Mouse (Mus musculus) urinary bladder, adult 2 months (tissue): Measurements from ENCODE around the gene Gpr156. TPM values are rescaled to one million over a fixed set of nuclear protein-coding genes. Genes with fewer than 3 reads are reported as not detected.
"Not testable (repeated sequence)": the region's sequence is repeated elsewhere in the genome, so short reads cannot be mapped to it uniquely, and the experiment has no call there.

ENCODE experiments used
- DNase-seq: peaks from one replicate; pipeline ENCODE4 v3.0.0; 2022; ENCODE audit warnings: low spot score
- polyA plus RNA-seq: library from polyadenylated mRNA; depleted of rRNA; stranded (reverse); fragments of >200 nt; gene quantifications from 2 replicates; pipeline ENCODE4 v1.2.3, GENCODE M21; 2012

Gene Gpr156
- polyA plus RNA-seq, 1 experiment, result 0.19 TPM

DNA sequence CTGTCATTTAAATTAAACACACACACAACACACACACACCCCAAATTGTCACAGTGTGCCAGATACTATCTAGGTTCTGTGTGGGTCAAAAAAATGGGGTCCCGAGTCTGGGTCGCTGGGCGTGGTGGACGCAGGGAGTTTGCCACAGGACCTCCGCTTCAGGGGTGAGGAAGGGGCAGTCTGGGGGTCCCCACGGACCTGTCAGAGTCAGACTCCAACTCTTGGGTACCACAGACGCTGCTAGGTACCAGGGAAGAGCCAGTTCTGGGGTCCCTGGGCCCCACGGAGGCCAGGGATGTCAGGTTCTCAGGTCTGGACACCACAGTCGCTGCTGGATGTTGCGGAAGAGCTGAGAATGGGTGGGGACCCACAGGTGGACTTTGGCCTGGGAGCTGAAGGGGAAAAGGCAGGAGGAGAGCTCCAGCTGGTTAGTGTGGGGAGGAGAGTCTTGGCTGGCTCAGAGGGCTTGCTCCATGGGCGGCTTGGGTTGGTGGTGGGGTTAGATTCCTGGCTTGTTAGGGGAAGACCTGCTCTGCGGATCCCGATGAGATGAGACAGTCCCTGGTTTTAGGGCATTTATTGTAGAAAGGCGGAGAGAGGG, 39.9 kb downstream of the Gpr156 start:
- no peak for DNase-seq

- DNase-seq, result no peak
Observed at GRCm38 (mm10) chr16:37956751-37957150, 40.5 kb downstream of the Gpr156 start.

DNA sequence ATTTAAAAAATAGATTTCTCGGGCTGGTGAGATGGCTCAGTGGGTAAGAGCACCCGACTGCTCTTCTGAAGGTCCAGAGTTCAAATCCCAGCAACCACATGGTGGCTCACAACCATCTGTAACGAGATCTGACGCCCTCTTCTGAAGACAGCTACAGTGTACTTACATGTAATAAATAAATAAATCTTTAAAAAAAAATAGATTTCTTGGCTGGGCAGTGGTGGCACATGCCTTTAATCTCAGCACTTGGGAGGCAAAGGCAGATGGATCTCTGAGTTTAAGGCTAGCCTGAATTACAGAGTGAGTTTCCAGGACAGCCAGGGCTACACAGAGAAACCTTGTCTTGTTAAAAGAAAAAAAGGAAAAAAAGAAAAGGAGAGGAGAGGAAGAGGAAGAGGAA, 46.4 kb downstream of the Gpr156 start:
- DNase-seq, result not testable (repeated sequence)

GRCm38 (mm10) chr16:37963331-37964281, 47.3 kb downstream of the Gpr156 start:
- no peak for DNase-seq

DNA sequence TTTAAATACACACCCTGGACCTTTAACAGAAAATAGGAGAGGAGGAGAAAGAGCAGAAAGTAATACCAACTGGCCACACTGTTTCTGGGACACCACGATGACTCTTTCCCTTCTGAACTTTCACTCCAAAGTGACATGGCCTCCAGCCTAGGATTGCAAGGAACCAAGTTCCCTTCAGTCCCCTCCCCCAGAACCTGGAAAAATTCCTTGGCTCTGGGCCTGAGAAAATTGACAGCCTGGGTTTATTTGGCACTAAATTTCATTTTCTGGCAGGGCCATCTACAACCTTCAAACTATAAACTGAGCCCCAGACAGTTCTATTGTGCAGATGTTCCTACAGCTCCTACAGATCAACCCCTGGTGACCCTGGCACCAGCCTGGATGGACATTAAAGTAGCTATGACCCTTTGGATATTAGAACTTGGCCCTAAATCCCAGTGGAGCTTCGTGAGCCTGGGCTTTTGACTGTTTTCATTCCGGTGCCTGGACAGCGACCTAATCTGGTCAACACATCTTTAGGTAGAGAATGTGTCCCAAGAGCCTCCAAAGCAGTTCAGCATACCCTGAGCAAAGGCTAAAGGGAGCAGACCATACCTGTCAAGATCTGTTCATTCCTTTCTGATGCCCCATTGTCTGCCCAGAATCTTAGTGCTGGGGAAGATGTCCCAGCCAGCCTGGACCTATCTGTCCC, 48.2 kb downstream of the Gpr156 start:
- no peak for DNase-seq

DNA sequence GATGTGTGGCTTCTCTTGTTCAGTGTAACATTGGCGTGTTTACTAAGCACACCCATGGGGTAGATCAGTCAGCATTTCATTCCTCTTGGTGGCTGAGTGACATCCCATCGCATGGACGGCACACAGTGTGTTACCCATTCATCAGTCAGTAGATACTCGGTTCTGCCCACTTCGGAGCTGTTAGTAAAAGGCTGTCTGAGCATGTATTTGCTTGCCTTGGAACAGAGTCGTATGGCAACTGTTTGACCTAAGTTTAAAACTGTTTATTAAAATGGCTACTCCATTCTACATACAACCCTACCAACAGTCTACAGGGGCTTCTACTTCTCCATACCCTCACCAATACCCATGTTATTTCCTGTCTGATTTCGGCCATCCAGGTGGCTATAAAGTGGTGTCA, 50.6 kb downstream of the Gpr156 start:
- no peak for DNase-seq

- no peak for DNase-seq
Observed at GRCm38 (mm10) chr16:37967415-37967814, 51.1 kb downstream of the Gpr156 start.

DNA sequence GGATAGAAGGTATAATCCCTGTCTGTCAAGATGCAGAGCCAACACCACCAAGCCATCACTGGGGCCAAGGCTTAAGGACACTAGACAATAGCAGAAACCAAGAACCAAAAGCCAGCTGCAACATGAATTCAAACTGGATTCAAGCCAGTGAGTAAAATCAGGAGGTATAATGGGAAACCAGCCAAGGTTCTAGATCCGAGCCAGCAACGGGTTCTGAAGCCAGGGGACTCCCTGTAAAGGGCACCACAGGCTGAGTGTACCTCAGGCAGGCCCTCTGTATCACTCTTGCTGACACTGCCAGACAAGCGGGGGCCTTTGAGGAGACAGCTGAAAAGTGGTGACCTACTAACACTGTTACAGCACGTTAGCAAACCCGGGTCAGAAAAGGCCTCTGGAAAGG, 55.2 kb downstream of the Gpr156 start:
- no peak for DNase-seq

DNA sequence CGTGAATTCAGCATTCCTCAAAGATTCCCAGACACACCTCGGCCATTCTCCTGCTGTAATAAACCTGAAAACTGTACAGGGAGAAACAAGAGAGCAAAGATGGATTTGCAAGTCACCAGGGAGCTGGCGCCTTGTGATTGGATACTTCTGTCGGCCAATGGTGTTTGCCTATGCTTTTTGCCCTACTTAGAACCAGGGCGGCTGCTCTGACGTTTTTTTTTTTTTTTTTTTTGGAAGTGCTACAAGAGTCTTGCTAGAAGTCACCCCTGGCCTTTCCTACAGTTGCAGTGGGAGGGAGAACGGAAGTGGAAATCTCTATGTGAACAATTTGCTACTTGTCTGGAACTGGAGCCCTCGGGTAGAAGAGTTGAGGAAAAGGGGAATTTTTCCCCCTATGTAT, 56.1 kb downstream of the Gpr156 start:
- DNase-seq, result no peak

DNA sequence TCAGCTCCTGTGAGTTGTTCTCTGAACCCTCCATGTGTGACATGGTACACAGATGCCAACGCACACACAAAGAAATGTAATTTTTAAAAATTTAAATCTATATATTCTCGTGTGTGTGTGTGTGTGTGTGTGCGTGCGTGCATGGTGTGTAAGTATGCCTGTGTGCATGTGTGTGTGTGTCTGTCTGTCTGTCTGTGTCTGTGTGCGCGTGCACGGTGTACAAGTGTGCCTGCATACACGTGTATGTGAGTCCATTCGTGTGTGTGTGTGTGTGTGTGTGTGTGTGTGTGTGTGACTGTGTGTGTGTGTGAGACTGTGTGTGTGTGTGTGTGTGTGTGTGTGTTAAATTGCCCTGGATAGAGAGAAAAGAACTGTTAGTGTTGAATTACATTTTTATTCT, 56.9 kb downstream of the Gpr156 start:
- DNase-seq, result not testable (repeated sequence)

DNA sequence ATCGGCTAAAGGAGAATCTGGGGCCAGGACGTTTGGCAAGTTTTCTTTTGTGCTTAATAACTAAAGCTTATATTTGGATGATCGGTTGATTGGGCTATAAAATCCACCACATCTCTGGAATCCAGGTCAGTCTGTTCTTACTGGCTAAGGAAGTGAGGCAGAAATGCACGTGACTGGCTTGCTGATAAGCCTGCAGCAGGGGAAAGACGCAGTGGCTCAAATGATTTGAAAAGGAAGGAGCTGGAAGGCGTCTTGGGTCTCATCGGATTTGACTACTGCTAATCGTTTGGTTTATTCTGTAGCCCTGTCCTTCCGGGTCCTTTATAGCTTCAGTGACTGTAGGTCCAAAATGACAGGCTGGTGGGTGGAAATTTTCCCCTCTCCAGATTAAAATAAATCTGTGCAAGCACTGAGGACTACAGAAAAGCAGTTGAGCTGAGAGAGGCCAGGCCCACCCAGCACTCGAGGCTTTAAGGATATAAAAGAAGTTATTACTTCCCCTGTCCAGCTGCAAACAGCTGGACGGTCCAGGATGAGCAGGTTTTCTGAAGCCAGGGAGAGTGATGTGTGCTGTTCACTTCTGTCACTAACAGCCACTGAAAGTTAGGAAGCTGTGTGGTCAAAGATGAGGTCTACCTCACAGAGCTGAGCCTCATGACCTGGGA, 57.7 kb downstream of the Gpr156 start:
- DNase-seq, result no peak

- DNase-seq, result no peak
Observed at GRCm38 (mm10) chr16:37974520-37975340, 58.4 kb downstream of the Gpr156 start.

DNA sequence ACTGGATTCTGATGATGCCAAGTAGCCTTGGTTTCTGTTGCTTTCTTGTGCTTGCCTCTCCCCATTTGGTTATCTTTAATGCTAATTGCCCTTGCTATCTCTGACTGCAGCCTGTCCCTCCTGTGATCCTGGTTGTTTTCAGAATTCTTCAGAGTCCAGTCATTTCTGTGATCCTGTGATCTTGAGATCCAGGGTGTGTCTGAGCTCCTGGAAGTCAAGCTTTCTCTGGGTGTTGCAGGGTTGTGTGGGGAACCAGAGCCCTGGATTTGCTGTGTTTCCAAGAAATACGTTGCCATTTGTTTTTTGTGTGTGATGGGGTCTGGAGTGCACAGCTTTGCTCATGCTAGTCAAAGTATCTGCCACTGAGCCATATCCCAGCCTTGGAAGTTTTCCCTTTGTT, 65.6 kb downstream of the Gpr156 start:
- DNase-seq, result no peak

DNA sequence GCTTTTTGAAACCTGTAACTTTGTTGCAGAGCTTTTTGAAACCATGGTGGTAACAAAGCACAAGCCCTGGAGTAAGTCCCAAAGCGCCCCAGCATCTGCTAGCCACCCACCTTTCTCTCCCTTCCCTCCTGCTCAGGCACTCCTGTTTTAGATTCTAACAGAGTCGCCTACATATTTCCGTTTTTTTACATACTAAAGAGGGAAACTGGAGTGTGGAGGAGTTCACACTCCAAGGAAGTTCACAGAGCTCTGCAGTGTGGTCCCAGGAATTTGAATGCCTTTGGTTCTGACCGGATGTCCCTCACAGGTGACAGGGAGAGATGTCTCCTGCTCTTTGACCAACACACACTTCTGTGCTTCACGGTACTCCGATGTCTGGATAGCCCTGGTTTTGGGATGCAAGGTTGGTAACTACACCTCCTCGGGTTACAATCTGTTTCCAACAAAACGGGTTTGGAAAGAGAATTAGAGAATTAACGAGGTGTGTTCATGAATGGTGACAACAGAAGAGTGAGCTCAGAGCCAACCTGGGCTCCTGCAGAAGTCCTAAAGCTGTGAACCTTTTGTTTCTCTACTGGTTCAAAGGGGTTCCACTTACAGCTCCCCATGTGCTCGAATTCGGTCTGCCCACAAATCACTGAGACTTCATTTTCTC, 72.0 kb downstream of the Gpr156 start:
- no peak for DNase-seq

GRCm38 (mm10) chr16:37989796-37990195, 73.5 kb downstream of the Gpr156 start:
- no peak for DNase-seq

- DNase-seq, result no peak
Observed at GRCm38 (mm10) chr16:37990553-37991344, 74.5 kb downstream of the Gpr156 start.

DNA sequence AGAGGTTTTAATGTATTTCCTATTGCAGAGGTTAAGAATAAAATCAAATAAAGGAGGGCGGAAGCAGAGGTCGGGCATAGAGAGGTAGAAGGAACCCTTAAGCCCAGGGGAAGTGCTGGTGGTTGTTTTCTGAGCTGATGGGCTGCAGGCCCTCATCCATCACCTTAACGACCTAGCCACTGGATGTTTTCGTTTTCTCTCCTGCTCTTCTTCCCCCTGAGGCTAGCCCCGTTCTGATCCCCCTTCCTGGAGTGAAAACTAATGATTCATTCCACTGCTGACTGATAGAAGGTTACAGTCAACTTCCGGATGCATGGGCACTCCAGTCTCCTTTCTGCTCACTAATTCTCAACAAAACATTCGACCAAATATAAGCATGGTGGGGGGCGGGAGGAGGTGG, 76.5 kb downstream of the Gpr156 start:
- no peak for DNase-seq

GRCm38 (mm10) chr16:37994647-37995046, 78.4 kb downstream of the Gpr156 start:
- DNase-seq, result no peak

DNA sequence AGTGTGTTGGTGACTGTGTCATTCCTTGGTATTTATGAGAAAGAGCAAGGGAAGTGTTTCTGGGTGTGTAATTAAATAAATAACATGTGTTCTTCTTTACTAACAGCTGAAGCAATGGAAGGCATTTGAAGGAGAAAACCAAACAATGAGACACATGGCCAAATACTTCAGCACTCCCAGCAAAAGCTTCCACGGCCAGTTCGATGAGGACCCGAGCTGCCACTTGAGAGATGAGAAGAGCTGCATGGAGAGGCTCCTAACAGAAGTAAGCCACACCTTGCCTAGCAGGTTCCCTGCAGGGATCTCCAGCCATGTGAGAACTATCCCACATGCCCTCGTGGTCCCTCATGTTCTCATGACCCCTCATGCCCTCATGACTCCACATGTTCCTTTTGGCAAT, 81.5 kb downstream of the Gpr156 start:
- DNase-seq, result peak; percentile 19

GRCm38 (mm10) chr16:37999762-38000161, 83.5 kb downstream of the Gpr156 start:
- DNase-seq, result no peak
